Mouse (Mus musculus): ENCODE data around the gene Tmem136.

- no peak for TF ChIP-seq CTCF (IDR thresholded peaks at IDR 0.05; ENCODE audit: control insufficient read depth, insufficient read depth, insufficient read length)
- no peak for TF ChIP-seq MAX (IDR thresholded peaks at IDR 0.05)
- TF ChIP-seq USF1 (IDR thresholded peaks at IDR 0.05; ENCODE audit: low read depth) = no peak
- no peak for TF ChIP-seq CEBPB (IDR thresholded peaks at IDR 0.05; ENCODE audit: low read depth)
- no peak for TF ChIP-seq MYOG (IDR thresholded peaks at IDR 0.05; ENCODE audit: control insufficient read depth, extremely low read depth, insufficient read length)
- no peak for TF ChIP-seq FOSL1 (IDR thresholded peaks at IDR 0.05; ENCODE audit: insufficient read depth, low read length, poor library complexity, severe bottlenecking)
These were observed 21.5 kb downstream of the Tmem136 start for GRCm38 (mm10) chr9:43094828-43095227.
